Mouse (Mus musculus) heart, adult 2 months (tissue): ENCODE measurements at regions not wholly inside any gene's neighbourhood (a gene's known extent, or its start where the extent isn't known, plus 50 kb on each side); places are given as distances from the start of the nearest gene placed in this dataset.
A peak's percentile ranks its signal among the peaks of the same experiment; 100 is the strongest.

Experiments
- CTCF ChIP-seq: fragments of 200-600 bp; IDR thresholded peaks from 2 replicates; pipeline ENCODE4 v1.8.1; 2022; ENCODE audit warnings: antibody characterized with exemption, mild to moderate bottlenecking, moderate library complexity
- EP300 ChIP-seq: fragments of 200-500 bp; IDR thresholded peaks from 2 replicates; pipeline ENCODE4 v1.6.1; 2011; ENCODE audit warnings: low read depth, low read length, control low read depth; ENCODE audit not compliant: insufficient read depth
- POLR2A ChIP-seq: fragments of 200-500 bp; IDR thresholded peaks from 2 replicates; pipeline ENCODE4 v1.6.1; 2011; ENCODE audit warnings: mild to moderate bottlenecking, low read depth, low read length, control low read depth; ENCODE audit not compliant: insufficient read depth

DNA sequence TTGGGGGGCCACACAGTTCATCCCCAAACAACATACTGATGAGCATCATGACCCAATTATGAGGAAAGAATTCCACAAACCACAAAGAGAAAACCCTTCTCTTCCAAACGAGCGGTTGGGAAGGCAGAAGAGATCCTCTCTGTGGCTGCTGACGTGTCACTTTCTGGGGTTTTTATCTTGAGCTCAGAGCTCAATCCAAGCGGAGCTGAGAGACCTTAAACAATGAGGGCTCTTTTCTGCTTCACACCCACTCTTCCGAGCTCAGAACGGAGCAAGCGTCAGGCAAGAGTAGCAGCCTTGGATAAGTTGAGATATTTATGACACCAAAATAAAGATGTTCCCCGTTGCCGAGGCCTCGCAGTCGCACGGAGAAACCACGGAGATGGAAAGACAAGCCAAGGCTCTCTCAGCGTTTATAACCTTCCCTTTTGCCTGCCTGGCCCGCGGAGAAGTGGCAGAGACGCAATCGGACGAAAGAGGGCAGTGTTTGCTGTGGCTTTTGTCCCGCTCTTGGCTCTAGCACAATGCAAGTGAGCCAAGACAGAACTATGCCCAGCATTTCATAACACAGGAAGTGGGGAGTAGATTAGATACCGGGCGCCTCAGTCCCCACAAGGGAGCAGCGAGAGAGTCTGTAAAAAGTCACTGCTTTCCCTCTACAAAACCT is 100.7 kb downstream of the Chic2 start:
- TF ChIP-seq EP300 (peak; percentile 99), CTCF (peak; percentile 98), POLR2A (no peak)
